Mouse (Mus musculus) heart, embryonic 14.5 days (tissue): ENCODE results near the gene Meig1. TPM values are rescaled to one million over a fixed set of nuclear protein-coding genes. Genes with fewer than 3 reads are reported as not detected.

Experiments used
- ATAC-seq: fragments of 200-750 bp; cut with Nextera tagmentation; 2 replicates; pipeline ENCODE4 v1.8.0; 2017; ENCODE audit warnings: low read depth, moderate TSS enrichment; ENCODE audit not compliant: insufficient number of reproducible peaks, insufficient read depth, low FRiP score
- H3K27ac ChIP-seq, 2 experiments: fragments of 200-500 bp in 1 of 2; fragments of 300-500 bp in 1 of 2; sonication (generic) in 1 of 2; replicated peaks in 1 of 2; 2 replicates each; pipeline ENCODE4 v1.5.1; 2012 to 2014; ENCODE audit warnings: low read depth in 2 of 2, low read length in 2 of 2, control low read depth in 1 of 2, mild to moderate bottlenecking in 1 of 2, mixed read lengths in 1 of 2; ENCODE audit not compliant: control insufficient read depth in 1 of 2, insufficient read depth in 1 of 2
- H3K27me3 ChIP-seq: fragments of 300-500 bp; sonication (generic); 2 replicates; pipeline ENCODE4 v1.6.1; 2014; ENCODE audit warnings: mild to moderate bottlenecking, low read length, control low read depth; ENCODE audit not compliant: control insufficient read depth, insufficient read depth
- H3K36me3 ChIP-seq: fragments of 300-500 bp; sonication (generic); 2 replicates; pipeline ENCODE4 v1.6.1; 2014; ENCODE audit warnings: mild to moderate bottlenecking, control low read depth, low read length, mixed read lengths; ENCODE audit not compliant: control insufficient read depth, insufficient read depth
- H3K4me1 ChIP-seq, 2 experiments: fragments of 200-500 bp in 1 of 2; fragments of 300-500 bp in 1 of 2; sonication (generic) in 1 of 2; 2 replicates each; pipeline ENCODE4 v1.6.1; 2012 to 2014; ENCODE audit warnings: low read length in 2 of 2, control low read depth in 1 of 2, mixed read lengths in 1 of 2; ENCODE audit not compliant: control insufficient read depth in 2 of 2, insufficient read depth in 2 of 2
- H3K4me2 ChIP-seq: fragments of 300-500 bp; sonication (generic); 2 replicates; pipeline ENCODE4 v1.6.1; 2014; ENCODE audit warnings: mild to moderate bottlenecking, low read length
- H3K4me3 ChIP-seq, 2 experiments: fragments of 200-500 bp in 1 of 2; fragments of 300-500 bp in 1 of 2; sonication (generic) in 1 of 2; 2 replicates each; pipeline ENCODE4 v1.5.1; 2012 to 2014; ENCODE audit warnings: low read length in 2 of 2, mild to moderate bottlenecking in 2 of 2, control low read depth in 1 of 2, low read depth in 1 of 2, moderate library complexity in 1 of 2; ENCODE audit not compliant: control insufficient read depth in 1 of 2, insufficient read depth in 1 of 2
- H3K9ac ChIP-seq: fragments of 300-500 bp; sonication (generic); 2 replicates; pipeline ENCODE4 v1.6.1; 2014; ENCODE audit warnings: mild to moderate bottlenecking, low read length
- H3K9me3 ChIP-seq: fragments of 300-500 bp; sonication (generic); 2 replicates; pipeline ENCODE4 v1.6.1; 2016; ENCODE audit warnings: low read length, control low read depth; ENCODE audit not compliant: control insufficient read depth
- WGBS: fragments of 180-500 bp; shearing (Covaris S2); extraction: QIAGEN DNeasy Blood & Tissue Kit; methylation state at CpG from one replicate; pipeline ENCODE4 v1.1.7; 2014; 5-methylcytosine and 5-hydroxymethylcytosine counted together
- polyA plus RNA-seq: library from polyadenylated mRNA; unstranded; fragments of >200 nt; fragmentation: Nextera tagmentation; extraction: Ambion mirVana; gene quantifications from 2 replicates; pipeline ENCODE4 v1.2.1, GENCODE M21; 2014

Meig1 gene
- polyA plus RNA-seq, 1 experiment from 2014 or later: not detected

DNA sequence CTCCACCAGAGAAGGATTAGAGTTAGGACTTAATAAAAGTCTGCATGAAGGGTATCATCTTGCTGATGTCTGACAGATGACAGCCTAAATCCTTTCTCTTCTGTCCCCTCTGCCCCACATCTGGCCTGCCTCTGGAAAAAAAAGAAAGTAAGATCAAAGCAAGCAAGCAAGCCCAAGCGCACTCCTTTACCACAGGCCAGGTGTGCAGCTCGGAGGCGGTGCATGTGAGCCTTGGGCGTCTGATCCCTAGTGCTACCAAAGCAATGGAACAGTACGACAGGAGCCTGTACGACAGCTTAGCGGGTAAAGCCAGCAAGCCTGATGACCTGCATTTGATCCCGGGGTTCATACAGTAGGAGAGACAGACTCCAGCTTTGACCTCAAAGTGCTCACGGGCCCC lies 8.5 kb upstream of the Meig1 start:
- no peaks in the 10 kb centered on the region for H3K36me3 ChIP-seq
- no peak for ATAC-seq
- no peak overlapping the region for H3K4me3 ChIP-seq
- no peaks in the 10 kb centered on the region for H3K9me3 ChIP-seq
- WGBS: 90% methylated on average over 9 of the region's 9 CpGs
- H3K9ac ChIP-seq: no peak overlapping the region
- no peak overlapping the region for H3K27ac ChIP-seq
- no peaks in the 10 kb centered on the region for H3K27me3 ChIP-seq
- no peak overlapping the region for H3K4me2 ChIP-seq
- peaks cover 0 to 3% of the 10 kb centered on the region in 2 experiments; a peak in 1 of 4 replicates for H3K4me1 ChIP-seq

GRCm38 (mm10) chr2:3424579-3424910 lies 2.1 kb upstream of the Meig1 start:
- Histone ChIP-seq H3K9me3 (no peaks in the 10 kb centered on the region), H3K9ac (peak overlapping the region; percentile 72), H3K27me3 (no peaks in the 10 kb centered on the region), H3K36me3 (no peaks in the 10 kb centered on the region), H3K4me2 (peak overlapping the region; percentile 96), H3K4me3 (peak overlapping the region; percentile 67 to 94), H3K27ac (0 out of 4 replicates have a peak overlapping the region, but pooled peaks of 1 of the 2 experiments have one; percentile 11), H3K4me1 (peaks cover 2 to 10% of the 10 kb centered on the region in 2 experiments; a peak in 2 of 4 replicates)
- WGBS: 4% methylated on average over 9 of the region's 10 CpGs
- ATAC-seq: no peak

DNA sequence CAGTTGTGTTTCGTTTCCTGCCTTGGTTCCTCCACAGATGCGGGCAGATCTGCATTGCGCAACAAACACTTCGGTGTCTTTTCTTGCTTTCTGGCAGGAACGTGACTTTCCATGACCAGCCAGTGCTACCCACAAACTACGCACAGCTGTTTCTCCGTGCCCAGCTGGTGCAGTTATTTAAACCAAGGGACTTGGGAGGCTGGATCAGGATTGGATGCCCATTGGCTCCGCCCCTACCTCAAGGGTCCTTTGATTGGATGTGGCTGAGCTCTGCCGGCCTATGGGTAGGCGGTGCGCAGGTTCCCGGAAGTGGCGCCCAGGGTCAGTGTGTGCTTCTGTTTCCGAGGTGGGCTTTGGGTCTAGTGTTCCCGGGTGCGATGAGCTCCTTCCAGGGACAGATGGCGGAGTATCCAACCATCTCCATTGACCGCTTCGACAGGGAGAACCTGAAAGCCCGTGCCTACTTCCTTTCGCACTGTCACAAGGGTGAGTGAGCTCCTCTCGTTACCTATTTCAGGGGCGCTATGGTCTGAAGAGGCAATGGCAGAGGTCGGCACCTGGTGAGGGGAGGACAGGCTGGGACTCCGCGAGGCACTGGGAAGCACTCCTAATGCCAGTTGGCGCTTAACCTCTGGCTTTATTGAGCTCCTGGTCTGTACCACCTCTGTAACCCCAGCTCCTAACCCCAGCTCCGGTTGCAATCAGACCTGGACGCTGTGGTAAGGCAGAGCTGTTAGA lies 1.6 kb upstream of the Meig1 start, which contains the start of gene Dclre1c:
TSS of gene Dclre1c (plus strand) at position 291 of the 738 bp plus-strand sequence.
- Histone ChIP-seq H3K27ac (0 out of 4 replicates have a peak within 1 kb of the TSS, but pooled peaks of 1 of the 2 experiments have one; percentile 11), H3K9me3 (no peaks in the 10 kb centered on the region), H3K9ac (peak within 1 kb of the TSS; percentile 72), H3K4me3 (peak within 1 kb of the TSS; percentile 67 to 94), H3K4me2 (peak within 1 kb of the TSS; percentile 96), H3K36me3 (no peaks in the 10 kb centered on the region), H3K4me1 (peaks cover 2 to 10% of the 10 kb centered on the region in 2 experiments; a peak in 2 of 4 replicates), H3K27me3 (no peaks in the 10 kb centered on the region)
- under 1% methylated on average over 29 of the region's 29 CpGs for WGBS
- ATAC-seq: peak; percentile 94

- no peaks in the 10 kb centered on the region for H3K9me3 ChIP-seq
- H3K27me3 ChIP-seq: peaks cover 17% of the 10 kb centered on the region
- no peak overlapping the region for H3K4me3 ChIP-seq
- peaks cover 2 to 10% of the 10 kb centered on the region in 2 experiments; a peak in 2 of 4 replicates for H3K4me1 ChIP-seq
- ATAC-seq: no peak
- no peak overlapping the region for H3K9ac ChIP-seq
- no peak overlapping the region for H3K4me2 ChIP-seq
- no peaks in the 10 kb centered on the region for H3K36me3 ChIP-seq
- H3K27ac ChIP-seq: no peak overlapping the region
- WGBS: 70% methylated on average over 4 of the region's 4 CpGs
These were observed 2.3 kb downstream of the Meig1 start for GRCm38 (mm10) chr2:3420157-3420556.

DNA sequence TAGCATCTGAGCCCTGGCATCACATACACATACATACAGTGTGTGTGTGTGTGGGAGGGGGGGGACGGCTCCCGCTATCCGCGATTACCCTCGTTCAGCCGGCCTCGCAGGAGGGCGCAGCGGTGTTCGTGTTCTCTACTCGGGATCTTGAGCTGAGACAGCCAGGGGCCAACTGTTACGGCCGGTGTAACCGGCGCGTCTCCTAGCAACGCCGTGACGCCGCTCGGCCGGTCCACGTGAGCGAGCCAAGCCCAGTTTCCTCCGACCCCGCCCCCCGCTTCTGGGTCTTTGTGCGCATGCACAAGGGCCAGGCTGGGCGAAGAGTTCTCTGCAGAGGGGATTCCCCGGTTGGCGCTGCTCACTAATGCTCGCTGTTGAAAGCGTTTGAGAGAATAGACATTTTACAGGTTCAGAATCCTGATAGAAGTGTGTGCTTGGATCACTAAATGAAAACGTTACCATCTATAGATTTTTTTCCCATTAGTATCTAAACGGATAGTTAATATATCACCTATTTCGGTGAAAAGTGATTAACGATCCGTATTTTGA lies 3.5 kb downstream of the Meig1 start:
- 3% methylated on average over 38 of the region's 38 CpGs for WGBS
- no peaks in the 10 kb centered on the region for H3K36me3 ChIP-seq
- H3K9ac ChIP-seq: peak overlapping the region; percentile 63
- peak overlapping the region; percentile 89 for H3K4me2 ChIP-seq
- no peak overlapping the region for H3K27ac ChIP-seq
- peak overlapping the region; percentile 48 to 51 for H3K4me3 ChIP-seq
- peaks cover 17% of the 10 kb centered on the region for H3K27me3 ChIP-seq
- peaks cover 2 to 3% of the 10 kb centered on the region in 2 experiments; a peak in 1 of 4 replicates for H3K4me1 ChIP-seq
- no peaks in the 10 kb centered on the region for H3K9me3 ChIP-seq
- peak; percentile 97 for ATAC-seq

- H3K27ac ChIP-seq: no peak overlapping the region
- 59% methylated on average over 1 of the region's 1 CpGs for WGBS
- peaks cover 17% of the 10 kb centered on the region for H3K27me3 ChIP-seq
- H3K9ac ChIP-seq: no peak overlapping the region
- H3K4me1 ChIP-seq: no peaks in the 10 kb centered on the region
- H3K36me3 ChIP-seq: no peaks in the 10 kb centered on the region
- H3K4me3 ChIP-seq: no peak overlapping the region
- H3K9me3 ChIP-seq: no peaks in the 10 kb centered on the region
- ATAC-seq: no peak
- no peak overlapping the region for H3K4me2 ChIP-seq
These were observed 6.8 kb downstream of the Meig1 start for GRCm38 (mm10) chr2:3415676-3416075.

DNA sequence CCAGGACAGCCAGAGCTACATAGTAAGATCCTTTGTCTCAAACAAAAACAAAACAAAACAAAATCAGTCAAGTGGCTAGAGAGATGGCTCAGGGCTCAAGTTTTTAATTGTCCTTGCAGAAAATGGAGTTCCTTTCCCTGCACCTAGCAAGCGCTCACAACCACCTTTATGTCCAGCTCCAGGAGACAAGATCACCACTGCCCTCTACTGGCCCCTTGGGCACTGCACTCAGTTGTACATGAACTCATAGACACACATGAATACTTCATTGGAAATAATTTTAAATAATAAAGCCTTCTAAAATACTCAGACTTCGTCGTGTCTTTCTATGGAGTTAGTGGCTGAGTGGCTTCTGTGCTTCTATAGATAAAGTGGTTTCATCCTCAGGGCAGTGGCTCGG lies 8.2 kb downstream of the Meig1 start:
- Histone ChIP-seq H3K27me3 (peaks cover 17% of the 10 kb centered on the region), H3K4me3 (no peak overlapping the region), H3K9ac (no peak overlapping the region), H3K4me1 (no peaks in the 10 kb centered on the region), H3K9me3 (no peaks in the 10 kb centered on the region), H3K4me2 (no peak overlapping the region), H3K36me3 (no peaks in the 10 kb centered on the region), H3K27ac (no peak overlapping the region)
- ATAC-seq: no peak
- WGBS: 39% methylated on average over 4 of the region's 4 CpGs
